Mouse (Mus musculus) cerebellum, adult 2 months (tissue): ENCODE data around the gene Atp5g1. TPM values are rescaled to one million over a fixed set of nuclear protein-coding genes. Genes with fewer than 3 reads are reported as not detected.

Experiments
- DNase-seq, 2 experiments: peaks; one replicate each; pipeline ENCODE4 v3.0.0; 2021
- H3K27ac ChIP-seq: fragments of 200-500 bp; 2 replicates; pipeline ENCODE4 v1.5.1; 2012; ENCODE audit warnings: low read length, control low read depth, inconsistent platforms; ENCODE audit not compliant: insufficient read depth
- H3K27me3 ChIP-seq: fragments of 200-500 bp; 2 replicates; pipeline ENCODE4 v1.6.1; 2012; ENCODE audit warnings: inconsistent platforms, mild to moderate bottlenecking, low read length, moderate library complexity; ENCODE audit not compliant: control insufficient read depth, insufficient read depth
- H3K4me1 ChIP-seq: fragments of 200-500 bp; 2 replicates; pipeline ENCODE4 v1.6.1; 2011; ENCODE audit warnings: low read length; ENCODE audit not compliant: control insufficient read depth, insufficient read depth
- H3K4me3 ChIP-seq: fragments of 200-500 bp; replicated peaks from 2 replicates; pipeline ENCODE3; 2011; ENCODE audit warnings: mild to moderate bottlenecking, low read depth, low read length, control low read depth; ENCODE audit not compliant: insufficient read depth
- CTCF ChIP-seq: fragments of 200-500 bp; IDR thresholded peaks from 2 replicates; pipeline ENCODE4 v1.5.1; 2011; ENCODE audit warnings: low read depth, mild to moderate bottlenecking, control low read depth, low read length, moderate library complexity, borderline replicate concordance; ENCODE audit not compliant: insufficient read depth
- POLR2A ChIP-seq: fragments of 200-500 bp; IDR thresholded peaks from 2 replicates; pipeline ENCODE4 v1.6.1; 2011; ENCODE audit warnings: low read length, control low read depth, borderline replicate concordance; ENCODE audit not compliant: insufficient read depth
- WGBS: fragments of 180-500 bp; shearing (Covaris S2); methylation state at CpG from one replicate; pipeline ENCODE4 v1.1.7; 2018; 5-methylcytosine and 5-hydroxymethylcytosine counted together
- polyA plus RNA-seq: library from polyadenylated mRNA; depleted of rRNA; stranded (reverse); fragments of >200 nt; gene quantifications from 2 replicates; pipeline ENCODE4 v1.2.3, GENCODE M21; 2012

The Atp5g1 gene
- polyA plus RNA-seq, 1 experiment: 758 TPM

- WGBS: 63% methylated on average over 11 of the region's 11 CpGs
- no peak overlapping the region for H3K27ac ChIP-seq
These were observed 30.5 kb downstream of the Atp5g1 start for GRCm38 (mm10) chr11:96044803-96045567.

GRCm38 (mm10) chr11:96038560-96038959, 36.9 kb downstream of the Atp5g1 start:
- Histone ChIP-seq H3K4me3 (no peak overlapping the region), H3K27ac (no peak overlapping the region), H3K27me3 (no peaks in the 10 kb centered on the region), H3K4me1 (peaks cover 4% of the 10 kb centered on the region; the same call in 1 of the 2 replicates)
- DNase-seq: no peak
- TF ChIP-seq POLR2A (no peak), CTCF (no peak)
- WGBS: 87% methylated on average over 1 of the region's 1 CpGs

More at GRCm38 (mm10) chr11:96044803-96045567, 30.5 kb downstream of the Atp5g1 start:
- Histone ChIP-seq H3K27me3 (no peaks in the 10 kb centered on the region), H3K4me3 (no peak overlapping the region), H3K4me1 (no peaks in the 10 kb centered on the region)
- TF ChIP-seq CTCF (no peak), POLR2A (no peak)
- DNase-seq: no peak

GRCm38 (mm10) chr11:96037499-96037898, 38.0 kb downstream of the Atp5g1 start:
- H3K27me3 ChIP-seq: no peaks in the 10 kb centered on the region
- WGBS: 89% methylated on average over 5 of the region's 5 CpGs
- DNase-seq: no peak
- TF ChIP-seq POLR2A (no peak), CTCF (no peak)
- H3K27ac ChIP-seq: no peak overlapping the region
- H3K4me3 ChIP-seq: no peak overlapping the region
- H3K4me1 ChIP-seq: peaks cover 4% of the 10 kb centered on the region; the same call in 1 of the 2 replicates

GRCm38 (mm10) chr11:96035133-96035532, 40.3 kb downstream of the Atp5g1 start:
- DNase-seq: no peak
- H3K4me1 ChIP-seq: peaks cover 4% of the 10 kb centered on the region; the same call in 1 of the 2 replicates
- H3K4me3 ChIP-seq: peak overlapping the region; percentile 83
- H3K27me3 ChIP-seq: no peaks in the 10 kb centered on the region
- under 1% methylated on average over 6 of the region's 6 CpGs for WGBS
- no peak for TF ChIP-seq CTCF
- TF ChIP-seq POLR2A: no peak
- H3K27ac ChIP-seq: no peak overlapping the region

DNA sequence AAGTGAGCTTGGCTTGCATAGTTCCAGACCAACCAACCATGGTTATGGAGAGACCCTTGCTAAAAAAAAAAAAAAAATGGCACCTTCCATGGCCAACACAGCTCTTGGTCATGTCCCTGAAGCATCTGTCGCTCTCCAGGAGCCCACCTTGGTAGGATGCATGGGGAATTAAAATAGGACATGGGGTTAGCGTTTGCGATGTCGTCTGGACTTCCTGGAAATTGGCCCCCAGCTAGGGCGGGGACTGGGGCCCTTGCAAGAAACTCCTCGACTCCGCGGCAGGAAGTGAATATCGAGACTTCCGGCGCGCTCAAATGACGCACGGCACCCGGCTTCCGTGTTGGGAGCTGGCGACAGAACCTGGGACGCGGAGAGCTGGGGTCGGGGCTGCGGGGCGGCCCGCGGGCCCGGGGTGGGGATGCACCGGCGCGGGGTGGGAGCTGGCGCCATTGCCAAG, 40.8 kb downstream of the Atp5g1 start, which contains the start of gene Snf8:
Gene Snf8, plus strand, starts transcription at position 290 of the 457 bp plus-strand sequence.
- peak; percentile 94 to 96 for DNase-seq
- Histone ChIP-seq H3K27me3 (no peaks in the 10 kb centered on the region), H3K27ac (no peak within 1 kb of the TSS), H3K4me1 (peaks cover 4% of the 10 kb centered on the region; the same call in 1 of the 2 replicates), H3K4me3 (peak within 1 kb of the TSS; percentile 83)
- no peak for TF ChIP-seq CTCF
- peak; percentile 69 for TF ChIP-seq POLR2A
- WGBS: under 1% methylated on average over 29 of the region's 29 CpGs

- no peak for TF ChIP-seq CTCF
- TF ChIP-seq POLR2A: no peak
- WGBS: 49% methylated on average over 8 of the region's 8 CpGs
- no peak overlapping the region for H3K27ac ChIP-seq
These were observed 41.4 kb downstream of the Atp5g1 start for GRCm38 (mm10) chr11:96034116-96034515.

GRCm38 (mm10) chr11:96033264-96033663, 42.2 kb downstream of the Atp5g1 start:
- 88% methylated on average over 2 of the region's 3 CpGs for WGBS

More at GRCm38 (mm10) chr11:96034116-96034515, 41.4 kb downstream of the Atp5g1 start:
- Histone ChIP-seq H3K27me3 (no peaks in the 10 kb centered on the region), H3K4me1 (peaks cover 4% of the 10 kb centered on the region; the same call in 1 of the 2 replicates), H3K4me3 (peak overlapping the region; percentile 83)
- no peak for DNase-seq

DNA sequence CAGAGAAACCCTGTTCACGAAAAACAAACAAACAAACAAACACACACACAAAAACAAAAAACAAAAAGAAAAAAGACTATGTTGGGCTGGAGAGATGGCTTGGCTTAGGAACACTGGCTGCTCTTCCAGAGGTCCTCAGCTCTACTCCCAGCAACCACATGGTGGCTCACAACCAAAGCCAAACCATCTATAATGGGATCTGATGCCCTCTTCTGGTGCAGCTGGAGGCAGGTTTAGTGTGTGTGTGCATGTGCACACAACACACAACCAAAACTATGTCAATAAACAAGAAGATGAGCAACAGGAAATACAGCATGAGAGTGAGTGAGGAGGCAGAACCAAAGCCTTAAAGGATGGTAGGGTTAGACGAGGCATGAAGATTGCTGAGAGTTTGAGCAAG, 43.8 kb downstream of the Atp5g1 start:
- H3K27ac ChIP-seq: no peak overlapping the region
- no peak overlapping the region for H3K4me3 ChIP-seq
- no peak for DNase-seq
- H3K27me3 ChIP-seq: no peaks in the 10 kb centered on the region
- TF ChIP-seq POLR2A: no peak
- no peak for TF ChIP-seq CTCF
- peaks cover 3% of the 10 kb centered on the region; the same call in 1 of the 2 replicates for H3K4me1 ChIP-seq
- 77% methylated on average over 2 of the region's 2 CpGs for WGBS

More at GRCm38 (mm10) chr11:96033264-96033663, 42.2 kb downstream of the Atp5g1 start:
- TF ChIP-seq CTCF: no peak
- H3K4me3 ChIP-seq: no peak overlapping the region
- no peak for DNase-seq
- H3K27me3 ChIP-seq: no peaks in the 10 kb centered on the region
- peaks cover 4% of the 10 kb centered on the region; the same call in 1 of the 2 replicates for H3K4me1 ChIP-seq
- no peak overlapping the region for H3K27ac ChIP-seq
